Mouse (Mus musculus) liver, embryonic 16.5 days (tissue): ENCODE data around the gene Cyb561d2. TPM values are rescaled to one million over a fixed set of nuclear protein-coding genes. Genes with fewer than 3 reads are reported as not detected.

Experiments used
- ATAC-seq: fragments of 200-750 bp; cut with Nextera tagmentation; 2 replicates; pipeline ENCODE4 v1.8.0; 2017; ENCODE audit warnings: low read depth, mild to moderate bottlenecking, moderate number of reproducible peaks, moderate library complexity
- H3K27ac ChIP-seq: fragments of 300-500 bp; sonication (generic); 2 replicates; pipeline ENCODE4 v1.5.1; 2014; ENCODE audit warnings: mild to moderate bottlenecking, low read length
- H3K27me3 ChIP-seq: fragments of 300-500 bp; sonication (generic); 2 replicates; pipeline ENCODE4 v1.6.1; 2014; ENCODE audit warnings: low read depth, low read length, mixed read lengths; ENCODE audit not compliant: control insufficient read depth, insufficient read depth
- H3K36me3 ChIP-seq: fragments of 300-500 bp; sonication (generic); 2 replicates; pipeline ENCODE4 v1.6.1; 2014; ENCODE audit warnings: mild to moderate bottlenecking; ENCODE audit not compliant: control insufficient read depth, insufficient read depth
- H3K4me1 ChIP-seq: fragments of 300-500 bp; sonication (generic); 2 replicates; pipeline ENCODE4 v1.6.1; 2014; ENCODE audit warnings: low read depth, low read length, mixed read lengths; ENCODE audit not compliant: control insufficient read depth
- H3K4me2 ChIP-seq: fragments of 300-500 bp; sonication (generic); 2 replicates; pipeline ENCODE4 v1.6.1; 2014; ENCODE audit warnings: low read depth, low read length, mixed read lengths
- H3K4me3 ChIP-seq: fragments of 300-500 bp; sonication (generic); 2 replicates; pipeline ENCODE4 v1.5.1; 2014; ENCODE audit warnings: low read depth, mild to moderate bottlenecking, low read length
- H3K9ac ChIP-seq: fragments of 300-500 bp; sonication (generic); 2 replicates; pipeline ENCODE4 v1.6.1; 2014; ENCODE audit warnings: low read depth, low read length
- H3K9me3 ChIP-seq: fragments of 300-500 bp; sonication (generic); replicated peaks from 2 replicates; pipeline ENCODE4 v1.6.1; 2016; ENCODE audit warnings: low read length; ENCODE audit not compliant: control insufficient read depth
- WGBS: fragments of 180-500 bp; shearing (Covaris S2); extraction: QIAGEN DNeasy Blood & Tissue Kit; methylation state at CpG from one replicate; pipeline ENCODE4 v1.1.7; 2014; ENCODE audit not compliant: insufficient replicate concordance; 5-methylcytosine and 5-hydroxymethylcytosine counted together
- polyA plus RNA-seq: library from polyadenylated mRNA; unstranded; fragments of >200 nt; fragmentation: Nextera tagmentation; extraction: Ambion mirVana; gene quantifications from 2 replicates; pipeline ENCODE4 v1.2.1, GENCODE M21; 2015

Cyb561d2 gene
- polyA plus RNA-seq, 1 experiment from 2014 or later, result 11.2 TPM

DNA sequence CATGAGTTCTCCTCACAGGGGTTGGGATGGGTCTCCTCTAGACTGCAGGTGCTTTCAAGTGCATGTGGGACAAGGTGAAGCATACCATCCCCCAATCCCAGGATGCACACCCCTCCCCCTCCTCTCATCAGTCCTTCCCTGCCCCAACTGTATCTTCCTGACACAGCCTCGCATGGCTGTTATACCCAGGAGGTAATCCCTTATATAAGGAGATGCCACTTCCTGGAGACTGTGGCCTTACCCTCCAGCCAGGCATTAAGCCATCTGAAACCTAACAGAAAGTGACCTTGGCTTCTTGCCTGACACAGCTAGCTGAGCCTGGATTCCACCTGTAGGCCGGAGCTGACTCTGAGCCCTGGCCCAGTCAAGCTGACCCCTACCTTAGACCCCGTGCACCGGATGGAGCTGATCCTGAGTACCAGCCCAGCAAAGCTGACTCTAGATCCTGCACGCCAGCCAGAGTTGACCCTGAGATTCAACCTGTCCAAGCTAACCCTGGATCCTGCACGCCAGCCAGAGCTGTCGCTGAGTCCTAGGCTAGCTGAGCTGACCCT is 40.6 kb upstream of the Cyb561d2 start:
- H3K27me3 ChIP-seq, result no peaks in the 10 kb centered on the region
- H3K4me1 ChIP-seq, result peaks cover 41% of the 10 kb centered on the region
- peak overlapping the region; percentile 73; the same call in 1 of the 2 replicates for H3K9ac ChIP-seq
- no peaks in the 10 kb centered on the region for H3K9me3 ChIP-seq
- peak overlapping the region; percentile 79; the same call in 1 of the 2 replicates for H3K4me2 ChIP-seq
- 78% methylated on average over 7 of the region's 7 CpGs for WGBS
- ATAC-seq, result no peak
- H3K4me3 ChIP-seq, result peak overlapping the region; percentile 70; the same call in 1 of the 2 replicates
- H3K27ac ChIP-seq, result peak overlapping the region; percentile 92
- peaks cover 7% of the 10 kb centered on the region for H3K36me3 ChIP-seq

DNA sequence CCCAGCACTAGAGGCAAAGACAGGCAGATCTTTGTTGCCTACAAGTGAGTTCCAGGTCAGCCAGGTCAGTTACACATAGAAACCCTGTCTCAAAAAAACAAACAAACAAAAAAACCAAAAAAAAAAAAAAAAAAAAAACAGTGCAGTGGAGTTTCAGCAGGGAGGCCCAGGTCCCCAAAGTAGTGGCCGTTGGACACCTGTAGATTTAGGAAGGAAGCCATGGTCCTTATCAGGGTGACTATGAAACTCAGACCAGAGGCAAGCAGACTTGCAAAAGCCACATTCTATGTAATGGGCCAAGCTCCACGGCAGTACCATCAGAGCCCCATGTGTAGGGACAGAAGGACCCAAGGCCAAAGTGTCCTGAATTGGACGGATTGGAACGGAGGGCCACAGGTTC is 39.6 kb upstream of the Cyb561d2 start:
- Histone ChIP-seq H3K4me3 (peak overlapping the region; percentile 70), H3K9me3 (no peaks in the 10 kb centered on the region), H3K4me1 (peaks cover 49% of the 10 kb centered on the region), H3K36me3 (peaks cover 7% of the 10 kb centered on the region), H3K9ac (peak overlapping the region; percentile 73), H3K27ac (peak overlapping the region; percentile 92), H3K4me2 (peak overlapping the region; percentile 79), H3K27me3 (no peaks in the 10 kb centered on the region)
- no peak for ATAC-seq
- WGBS, result 22% methylated on average over 4 of the region's 4 CpGs

DNA sequence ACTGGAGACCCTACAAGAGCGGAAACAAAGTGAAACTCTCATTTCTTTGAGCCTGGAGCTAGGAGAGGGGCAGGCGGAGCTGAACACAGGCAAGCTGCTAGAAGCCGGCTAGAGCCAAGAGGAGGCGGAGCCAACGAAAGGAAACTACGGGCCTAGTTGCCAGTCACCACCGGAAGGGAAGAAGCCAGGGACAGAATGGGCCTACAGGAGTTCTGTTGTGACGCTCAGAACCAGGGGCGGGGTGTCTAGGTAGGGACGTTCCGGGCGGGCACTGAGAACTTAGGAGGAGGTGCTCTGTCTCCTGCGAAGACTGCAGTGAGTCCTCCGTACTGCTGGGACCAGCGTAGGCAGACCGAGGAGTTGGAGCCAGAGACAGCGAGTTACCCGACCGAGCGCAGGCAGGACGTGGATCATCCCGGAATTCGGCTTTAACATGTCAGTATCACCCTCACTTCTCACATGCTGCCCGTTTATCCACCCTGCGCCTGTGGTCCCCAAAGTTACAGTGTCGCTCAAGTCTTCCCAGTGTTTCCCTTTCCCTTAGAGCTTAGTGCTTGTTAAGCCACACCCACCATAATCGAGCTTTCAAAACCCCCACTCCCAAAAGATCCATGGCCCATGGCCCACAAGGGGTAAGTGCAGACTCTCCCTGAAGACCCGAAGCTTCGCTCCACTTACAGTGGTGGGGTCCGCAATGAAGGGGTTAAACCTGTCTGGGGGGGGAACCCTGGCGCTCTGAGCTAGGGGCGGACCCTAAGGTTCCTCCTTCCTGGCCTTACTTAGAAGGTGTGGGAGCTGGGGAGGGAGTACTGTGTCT is 38.7 kb upstream of the Cyb561d2 start, which contains the start of gene Hyal3:
Gene Hyal3, plus strand, starts transcription at position 318 of the 817 bp plus-strand sequence.
- Histone ChIP-seq H3K4me2 (peak within 1 kb of the TSS; percentile 79), H3K36me3 (peaks cover 7% of the 10 kb centered on the region), H3K4me1 (peaks cover 49% of the 10 kb centered on the region), H3K4me3 (peak within 1 kb of the TSS; percentile 70), H3K27me3 (no peaks in the 10 kb centered on the region), H3K27ac (peak within 1 kb of the TSS; percentile 92), H3K9me3 (no peaks in the 10 kb centered on the region), H3K9ac (peak within 1 kb of the TSS; percentile 73)
- peak; percentile 79 for ATAC-seq
- WGBS, result under 1% methylated on average over 32 of the region's 32 CpGs

DNA sequence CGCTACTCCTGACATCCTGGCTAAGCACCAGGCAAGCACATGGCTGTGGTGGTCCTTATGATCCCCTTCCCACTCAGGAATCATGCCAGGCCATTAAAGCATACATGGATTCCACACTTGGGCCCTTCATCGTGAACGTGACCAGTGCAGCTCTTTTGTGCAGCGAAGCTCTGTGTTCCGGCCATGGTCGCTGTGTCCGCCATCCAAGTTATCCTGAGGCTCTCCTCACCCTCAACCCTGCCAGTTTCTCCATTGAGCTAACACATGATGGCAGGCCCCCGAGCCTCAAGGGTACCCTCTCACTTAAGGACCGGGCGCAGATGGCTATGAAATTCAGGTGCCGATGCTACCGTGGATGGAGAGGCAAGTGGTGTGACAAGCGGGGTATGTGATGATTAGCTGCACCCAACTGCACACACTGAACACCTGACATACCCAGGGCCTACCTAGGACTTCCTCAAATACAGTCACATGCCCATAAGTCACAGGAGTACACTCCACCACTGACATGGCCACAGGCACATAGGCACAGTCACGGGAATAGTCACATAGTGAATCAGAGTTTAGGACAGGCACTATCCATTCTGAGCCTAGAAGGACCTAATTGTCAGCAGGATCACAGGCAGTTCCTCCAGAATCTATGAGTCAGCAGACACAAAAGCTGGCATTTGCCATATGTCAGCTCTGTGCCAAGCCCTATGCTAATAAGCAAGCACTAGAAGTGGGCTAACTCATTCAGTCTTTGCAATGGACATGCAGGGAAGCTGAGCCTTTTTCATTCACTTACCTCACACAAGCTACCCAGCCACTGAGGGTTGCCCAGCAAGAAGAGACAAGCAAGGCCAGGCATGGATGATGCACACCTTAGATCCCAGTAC is 37.3 kb upstream of the Cyb561d2 start:
- 90% methylated on average over 14 of the region's 14 CpGs for WGBS
- no peaks in the 10 kb centered on the region for H3K9me3 ChIP-seq
- peaks cover 49% of the 10 kb centered on the region for H3K4me1 ChIP-seq
- peak overlapping the region; percentile 92 for H3K27ac ChIP-seq
- no peak for ATAC-seq
- H3K27me3 ChIP-seq, result no peaks in the 10 kb centered on the region
- H3K36me3 ChIP-seq, result peaks cover 7% of the 10 kb centered on the region
- H3K9ac ChIP-seq, result no peak overlapping the region
- H3K4me3 ChIP-seq, result no peak overlapping the region
- no peak overlapping the region for H3K4me2 ChIP-seq

DNA sequence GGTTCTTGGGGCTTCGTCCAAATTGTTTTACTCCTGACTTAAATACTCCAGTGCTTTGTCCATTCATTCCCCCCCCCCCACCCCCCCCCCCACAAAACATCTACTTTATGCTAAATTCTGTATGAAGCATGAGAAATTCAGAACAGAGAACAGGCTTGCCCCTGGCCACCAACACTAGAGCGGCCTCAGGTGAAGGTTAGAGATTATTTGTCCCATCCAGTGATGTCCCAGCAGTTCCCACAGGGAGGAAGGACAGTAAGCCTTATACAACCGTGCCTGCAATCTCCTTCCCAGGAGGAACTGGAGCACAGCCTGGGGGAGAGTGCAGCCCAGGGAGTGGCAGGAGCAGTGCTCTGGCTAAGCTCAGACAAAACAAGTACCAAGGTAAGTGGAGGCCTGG is 36.6 kb upstream of the Cyb561d2 start, which contains the start of gene Naa80:
Gene Naa80, plus strand, starts transcription at position 301 of the 400 bp plus-strand sequence.
- ATAC-seq, result no peak
- Histone ChIP-seq H3K4me3 (no peak within 1 kb of the TSS), H3K9ac (no peak within 1 kb of the TSS)

DNA sequence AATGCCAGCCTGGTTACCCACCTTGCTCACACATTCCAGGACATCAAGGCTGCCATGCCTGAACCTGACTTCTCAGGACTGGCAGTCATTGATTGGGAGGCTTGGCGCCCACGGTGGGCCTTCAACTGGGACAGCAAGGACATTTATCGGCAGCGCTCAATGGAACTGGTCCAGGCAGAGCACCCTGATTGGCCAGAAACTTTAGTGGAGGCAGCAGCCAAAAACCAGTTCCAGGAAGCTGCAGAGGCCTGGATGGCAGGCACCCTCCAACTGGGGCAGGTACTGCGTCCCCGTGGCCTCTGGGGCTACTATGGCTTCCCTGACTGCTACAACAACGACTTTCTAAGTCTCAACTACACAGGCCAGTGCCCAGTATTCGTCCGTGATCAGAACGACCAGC is 35.9 kb upstream of the Cyb561d2 start:
- Histone ChIP-seq H3K27me3 (no peaks in the 10 kb centered on the region), H3K36me3 (no peaks in the 10 kb centered on the region; the same call in 1 of the 2 replicates), H3K4me1 (peaks cover 52% of the 10 kb centered on the region), H3K4me3 (no peak overlapping the region), H3K4me2 (no peak overlapping the region), H3K27ac (no peak overlapping the region), H3K9me3 (no peaks in the 10 kb centered on the region), H3K9ac (no peak overlapping the region)
- 87% methylated on average over 10 of the region's 10 CpGs for WGBS
- no peak for ATAC-seq

More for the DNA sequence above, 36.6 kb upstream of the Cyb561d2 start, which contains the start of gene Naa80:
- no peak within 1 kb of the TSS for H3K4me2 ChIP-seq
- H3K27ac ChIP-seq, result peak within 1 kb of the TSS; percentile 92
- WGBS, result 68% methylated on average over 3 of the region's 3 CpGs
- peaks cover 7% of the 10 kb centered on the region for H3K36me3 ChIP-seq
- no peaks in the 10 kb centered on the region for H3K27me3 ChIP-seq
- no peaks in the 10 kb centered on the region for H3K9me3 ChIP-seq
- peaks cover 49% of the 10 kb centered on the region for H3K4me1 ChIP-seq

DNA sequence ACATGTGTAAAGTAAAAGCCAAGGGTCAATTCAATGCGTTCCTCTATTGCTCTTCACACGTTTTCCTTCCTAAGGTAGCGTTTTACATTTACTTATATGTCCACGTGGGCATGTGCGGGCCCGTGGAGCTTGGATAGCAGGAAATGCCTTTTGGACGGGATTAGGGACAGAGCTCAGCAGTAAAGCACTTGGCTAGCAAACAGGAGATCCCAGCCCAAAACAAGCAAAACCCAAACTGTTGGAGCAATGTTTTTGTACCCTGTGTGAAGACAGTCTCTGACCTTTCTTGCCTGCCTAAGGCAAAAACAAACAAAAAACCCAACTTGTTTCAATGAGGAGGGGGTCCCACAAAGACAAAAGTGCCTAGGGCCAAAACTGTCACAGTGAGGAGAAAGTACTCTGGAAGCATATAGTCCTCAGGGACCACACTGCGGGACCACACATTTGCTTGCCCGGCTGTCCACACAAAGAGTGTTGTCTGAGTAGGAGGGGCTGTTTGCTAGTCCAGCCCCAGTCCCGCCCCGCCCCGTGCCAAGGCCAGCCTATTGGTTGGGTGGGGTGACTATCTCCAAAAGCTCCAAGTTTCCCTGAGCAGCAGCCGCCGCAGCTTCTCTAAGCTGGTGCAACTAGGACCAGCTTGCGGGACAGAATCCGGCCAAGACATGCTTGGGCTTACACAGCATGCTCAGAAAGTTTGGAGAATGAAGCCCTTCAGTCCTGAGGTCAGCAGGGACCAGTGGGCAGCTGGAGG is 34.5 kb upstream of the Cyb561d2 start, which contains the start of gene Hyal1:
Gene Hyal1, plus strand, starts transcription at position 571 of the 751 bp plus-strand sequence.
- Histone ChIP-seq H3K9ac (peak within 1 kb of the TSS; percentile 62), H3K4me1 (peaks cover 52% of the 10 kb centered on the region), H3K27me3 (no peaks in the 10 kb centered on the region), H3K4me2 (peak within 1 kb of the TSS; percentile 73), H3K36me3 (peaks cover 4% of the 10 kb centered on the region), H3K4me3 (peak within 1 kb of the TSS; percentile 57), H3K9me3 (no peaks in the 10 kb centered on the region), H3K27ac (peak within 1 kb of the TSS; percentile 79)
- ATAC-seq, result peak; percentile 78
- WGBS, result 26% methylated on average over 16 of the region's 16 CpGs
